Mouse (Mus musculus): ENCODE measurements around the gene Zfyve28. TPM values are rescaled to one million over a fixed set of nuclear protein-coding genes. Genes with fewer than 3 reads are reported as not detected.
A peak's percentile ranks its signal among the peaks of the same experiment; 100 is the strongest.

Gene Zfyve28
- total and polyA plus RNA-seq, 3 experiments = 0.12 to 0.14 TPM; not detected in 1

DNA sequence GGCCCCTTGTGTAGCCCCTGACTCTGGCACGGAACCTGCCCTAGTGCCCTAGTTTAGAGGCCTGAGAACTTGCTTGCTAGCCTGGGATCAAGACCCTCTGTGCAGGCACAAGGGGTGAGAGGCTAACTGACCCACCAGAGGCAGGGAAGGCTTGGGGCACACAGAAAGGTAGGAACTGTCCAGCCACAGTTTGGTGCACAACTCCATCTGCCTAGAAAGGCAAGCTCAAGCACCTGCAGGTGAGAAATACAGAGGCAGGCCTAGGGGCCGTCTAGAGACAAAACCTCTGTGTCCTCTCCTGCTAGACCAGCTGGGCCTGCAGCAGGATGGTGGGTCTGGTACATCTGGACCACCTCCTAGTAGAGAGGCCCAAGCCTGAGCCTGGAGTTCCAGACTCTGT, 114.2 kb downstream of the Zfyve28 start (continued):
- TF ChIP-seq MXI1 (IDR thresholded peaks at IDR 0.05; ENCODE audit: low read depth, low read length) = no peak

DNA sequence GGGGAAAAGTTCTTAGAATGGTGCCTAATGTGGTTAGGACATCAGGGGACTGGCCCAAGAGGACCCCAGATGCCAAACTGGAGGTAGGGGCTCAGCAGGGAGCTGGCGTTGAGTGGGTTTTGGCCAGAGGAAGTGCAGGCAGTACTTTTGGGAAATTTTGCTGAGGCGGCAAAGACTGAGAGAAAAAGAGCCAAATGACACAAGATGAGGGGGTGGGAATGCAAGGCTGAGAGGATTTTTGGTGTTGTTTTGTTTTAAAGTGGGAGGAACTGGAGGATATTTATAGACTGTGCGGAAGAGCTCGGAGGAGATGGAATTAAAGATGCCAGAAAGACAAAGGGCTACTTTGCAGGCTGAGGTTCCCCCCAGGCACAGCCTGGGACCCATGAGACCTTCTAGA, 117.5 kb downstream of the Zfyve28 start:
- Histone ChIP-seq H3K9me3 (replicated peaks; ENCODE audit: insufficient read depth, low read length) (no peaks in the 10 kb centered on the region), H3K27me3 (ENCODE audit: control insufficient read depth in 1 of 2, insufficient read depth in 2 of 2, low read length in 2 of 2) (no peaks in the 10 kb centered on the region), H3K36me3 (ENCODE audit: control insufficient read depth in 1 of 2, insufficient read depth in 2 of 2, low read length in 2 of 2) (peaks cover 8 to 20% of the 10 kb centered on the region in 2 experiments), H3K4me1 (ENCODE audit: control insufficient read depth in 1 of 2, insufficient read depth in 2 of 2, low read length in 2 of 2) (peaks cover 3 to 17% of the 10 kb centered on the region in 2 experiments), H3K79me2 (ENCODE audit: control insufficient read depth, insufficient read depth, low read length, poor library complexity) (peaks cover 17% of the 10 kb centered on the region), H3K9ac (ENCODE audit: control insufficient read depth, low read depth, low read length, poor library complexity, severe bottlenecking) (no peak overlapping the region), H3K27ac (ENCODE audit: control insufficient read depth, low read depth, low read length) (no peak overlapping the region), H3K4me3 (ENCODE audit: control insufficient read depth in 1 of 2, insufficient read depth in 1 of 2, low read depth in 2 of 2, low read length in 2 of 2) (no peak overlapping the region)
- TF ChIP-seq MAFK (IDR thresholded peaks at IDR 0.05; ENCODE audit: borderline replicate concordance, low read depth, low read length) (peak; percentile 79; the same call in 1 of the 2 replicates), USF1 (IDR thresholded peaks at IDR 0.05; ENCODE audit: low read depth, low read length) (no peak), SIN3A (IDR thresholded peaks at IDR 0.05; ENCODE audit: low read length) (no peak)
- no peak for DNase-seq (ENCODE audit: low read depth, low spot score)

DNA sequence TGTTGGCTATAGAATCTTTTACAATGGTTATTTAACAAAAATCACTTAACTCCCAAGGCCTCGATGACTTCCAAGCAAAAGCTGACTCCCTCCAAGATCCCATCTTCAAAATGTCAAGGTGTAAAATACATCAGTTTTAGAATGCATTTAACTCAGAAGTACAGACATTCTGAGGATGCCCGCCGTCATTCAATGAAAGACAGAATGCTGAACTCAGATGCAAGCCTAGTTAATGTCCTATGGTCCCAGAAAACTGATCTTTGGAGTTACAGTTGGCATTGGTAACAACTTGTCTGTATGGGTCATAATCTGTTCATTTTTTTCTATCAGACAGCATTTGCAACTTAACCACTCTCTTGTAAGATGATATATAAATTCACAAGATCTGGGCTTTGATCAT, 118.3 kb downstream of the Zfyve28 start:
- no peak for TF ChIP-seq TAL1 (IDR thresholded peaks at IDR 0.05; ENCODE audit: low read length)
- TF ChIP-seq ZNF384 (IDR thresholded peaks at IDR 0.05; ENCODE audit: low read depth, low read length) = no peak
- no peak for TF ChIP-seq MAX (IDR thresholded peaks at IDR 0.05; ENCODE audit: low read length)
- no peak for TF ChIP-seq CTCF (IDR thresholded peaks at IDR 0.05 in 2 of 3, conservative IDR thresholded peaks at IDR 0.05 in 1 of 3; ENCODE audit: control insufficient read depth in 1 of 3, insufficient read depth in 1 of 3, low read depth in 2 of 3, low read length in 3 of 3, poor library complexity in 1 of 3, severe bottlenecking in 1 of 3)
- TF ChIP-seq NELFE (IDR thresholded peaks at IDR 0.05; ENCODE audit: low read depth, low read length) = no peak
- no peak for TF ChIP-seq CHD2 (IDR thresholded peaks at IDR 0.05; ENCODE audit: low read length)
- no peak for TF ChIP-seq TCF12 (IDR thresholded peaks at IDR 0.05; ENCODE audit: low read depth, low read length)
- TF ChIP-seq POLR2AphosphoS2 (IDR thresholded peaks at IDR 0.05; ENCODE audit: low read length) = no peak
- no peak for TF ChIP-seq USF1 (IDR thresholded peaks at IDR 0.05; ENCODE audit: low read depth, low read length)
- no peak for TF ChIP-seq MEF2A (IDR thresholded peaks at IDR 0.05; ENCODE audit: extremely low read depth, insufficient replicate concordance, low read depth, low read length, poor library complexity, severe bottlenecking)
- no peak for TF ChIP-seq KAT2A (conservative IDR thresholded peaks at IDR 0.05; ENCODE audit: low read depth, low read length)
- no peak for TF ChIP-seq JUND (IDR thresholded peaks at IDR 0.05; ENCODE audit: low read depth, low read length)
- TF ChIP-seq ELF1 (IDR thresholded peaks at IDR 0.05; ENCODE audit: low read depth, low read length) = no peak
- no peak for TF ChIP-seq GATA1 (IDR thresholded peaks at IDR 0.05; ENCODE audit: low read depth, low read length)
- no peak for TF ChIP-seq POLR2AphosphoS5 (IDR thresholded peaks at IDR 0.05; ENCODE audit: borderline replicate concordance, low read depth, low read length)
- TF ChIP-seq MAZ (IDR thresholded peaks at IDR 0.05; ENCODE audit: low read depth, low read length) = no peak
- TF ChIP-seq TBP (IDR thresholded peaks at IDR 0.05; ENCODE audit: low read depth, low read length) = no peak
- no peak for TF ChIP-seq RAD21 (IDR thresholded peaks at IDR 0.05; ENCODE audit: low read depth, low read length)
- H3K4me3 ChIP-seq (ENCODE audit: control insufficient read depth in 1 of 2, insufficient read depth in 1 of 2, low read depth in 2 of 2, low read length in 2 of 2) = peak overlapping the region; percentile 60 to 85

More for the DNA sequence above, 118.3 kb downstream of the Zfyve28 start:
- no peak for DNase-seq (ENCODE audit: low read depth, low spot score)
- Histone ChIP-seq H3K36me3 (ENCODE audit: control insufficient read depth in 1 of 2, insufficient read depth in 2 of 2, low read length in 2 of 2) (peaks cover 12 to 27% of the 10 kb centered on the region in 2 experiments), H3K79me2 (ENCODE audit: control insufficient read depth, insufficient read depth, low read length, poor library complexity) (peaks cover 22% of the 10 kb centered on the region), H3K27me3 (ENCODE audit: control insufficient read depth in 1 of 2, insufficient read depth in 2 of 2, low read length in 2 of 2) (no peaks in the 10 kb centered on the region), H3K9ac (ENCODE audit: control insufficient read depth, low read depth, low read length, poor library complexity, severe bottlenecking) (peak overlapping the region; percentile 77), H3K27ac (ENCODE audit: control insufficient read depth, low read depth, low read length) (peak overlapping the region; percentile 57), H3K9me3 (replicated peaks; ENCODE audit: insufficient read depth, low read length) (no peaks in the 10 kb centered on the region), H3K4me1 (ENCODE audit: control insufficient read depth in 1 of 2, insufficient read depth in 2 of 2, low read length in 2 of 2) (peaks cover 4 to 24% of the 10 kb centered on the region in 2 experiments)

Data from MEL (cell line).